Mouse (Mus musculus) kidney, postnatal 36 days (tissue): Measurements from ENCODE around the gene Ccdc154.
"Not testable (repeated sequence)": the region's sequence is repeated elsewhere in the genome, so short reads cannot be mapped to it uniquely, and the experiment has no call there.

Source experiments
- DNase-seq, 2 experiments: peaks; one replicate each; pipeline ENCODE4 v3.0.0; 2021 to 2022; ENCODE audit warnings: mixed read lengths in 2 of 2

Ccdc154 gene

GRCm38 (mm10) chr17:25162161-25162560 is at the start of gene Ccdc154:
Gene Ccdc154 (plus strand): TSS chr17:25162461.
- no peak for DNase-seq

DNA sequence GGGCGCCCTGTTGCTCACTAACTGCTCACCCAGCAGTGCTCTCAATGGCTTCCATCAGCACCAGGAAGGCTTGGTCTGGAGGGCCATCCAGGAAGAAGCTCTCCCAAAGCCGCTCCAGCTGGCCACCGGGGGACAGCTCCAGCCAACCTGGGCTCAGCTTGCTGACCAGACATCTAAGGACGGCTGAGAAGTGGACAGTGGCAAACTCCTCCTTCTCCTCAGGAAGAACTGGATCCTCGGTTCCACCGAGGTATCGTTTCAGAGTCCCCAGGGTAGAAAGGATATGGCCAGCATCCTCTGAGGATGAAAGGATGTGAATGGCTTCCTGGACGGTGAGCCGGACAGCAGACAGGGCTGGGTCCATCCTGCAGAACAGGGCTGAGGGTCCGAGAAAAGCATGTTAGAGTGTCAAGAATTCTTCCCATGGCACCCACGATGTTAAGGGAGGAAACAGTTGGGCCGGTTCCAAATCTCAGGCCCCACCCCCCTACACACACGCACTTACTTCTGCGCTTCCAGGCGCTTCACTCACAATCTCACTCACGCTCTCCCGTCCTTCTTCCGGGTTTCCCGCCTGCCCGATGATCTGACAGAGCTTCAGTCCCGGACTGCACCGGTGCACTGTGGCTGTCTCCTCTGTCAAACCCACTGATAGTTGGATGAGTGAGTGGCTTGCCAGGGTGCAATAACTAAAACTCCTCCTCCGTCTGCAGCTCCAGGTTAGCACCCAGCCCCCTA is 47.2 kb upstream of the Ccdc154 start:
- peak in 1 of 2 experiments; percentile 24 for DNase-seq

DNA sequence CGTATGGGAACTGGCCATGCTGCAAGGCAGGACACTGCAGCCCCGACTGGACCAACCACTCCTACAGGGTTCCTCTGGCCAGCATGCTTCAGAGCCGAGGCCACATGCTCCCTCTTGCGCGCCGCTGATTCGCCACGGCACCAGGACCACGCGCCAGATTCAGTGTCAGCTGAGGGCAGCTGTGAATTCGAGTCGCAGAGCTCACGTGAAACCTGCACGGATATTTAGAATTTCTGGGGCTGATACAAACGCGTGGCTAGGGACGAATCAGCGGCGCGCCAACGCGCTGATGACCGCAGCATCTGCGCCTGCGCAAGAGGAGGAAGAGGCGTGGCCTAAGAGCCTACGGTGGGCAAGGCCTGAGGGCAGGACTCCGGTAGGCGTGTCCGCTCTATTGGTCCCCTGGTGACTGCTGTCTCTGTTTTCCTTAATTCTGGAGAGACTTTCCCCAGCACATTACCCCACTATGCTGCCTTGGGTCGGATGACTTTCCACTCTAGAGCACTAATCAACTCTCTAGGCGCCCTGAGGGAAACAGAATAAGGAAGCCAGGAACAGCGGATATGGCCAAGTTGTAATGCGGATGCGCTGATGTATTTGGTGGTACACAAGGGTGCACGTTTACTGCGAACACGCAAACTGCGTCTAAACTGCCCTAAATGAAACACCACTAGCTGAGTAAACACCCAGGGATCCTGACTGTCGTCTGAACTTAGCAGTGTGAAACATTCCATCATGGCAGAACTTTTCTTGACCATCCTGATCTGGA is 46.4 kb upstream of the Ccdc154 start, which contains the start of gene Telo2:
Gene Telo2 (minus strand): TSS at position 304 of the 769 bp plus-strand sequence.
- peak; percentile 94 to 97 for DNase-seq

DNA sequence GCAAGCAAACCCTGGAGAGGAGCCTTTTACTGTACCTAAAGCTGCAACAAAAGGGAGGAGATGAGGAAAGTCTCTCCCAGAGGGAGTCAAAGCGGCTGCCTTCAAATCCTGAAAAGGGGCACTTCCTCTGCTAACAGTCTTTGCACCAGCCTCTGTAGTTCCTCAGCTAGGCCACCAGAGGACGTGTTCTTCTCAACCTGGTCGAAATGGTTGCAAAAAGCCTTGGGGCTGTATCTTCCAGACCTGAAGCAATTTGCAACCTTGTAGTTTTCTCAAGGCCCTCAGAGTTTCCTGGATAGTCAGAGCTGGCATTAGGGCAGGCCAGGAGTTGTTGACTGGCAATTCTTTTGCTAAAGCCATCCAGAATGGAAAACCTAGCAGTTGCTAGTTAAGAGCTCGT is 45.0 kb upstream of the Ccdc154 start:
- DNase-seq: peak in 1 of 2 experiments; percentile 34

DNA sequence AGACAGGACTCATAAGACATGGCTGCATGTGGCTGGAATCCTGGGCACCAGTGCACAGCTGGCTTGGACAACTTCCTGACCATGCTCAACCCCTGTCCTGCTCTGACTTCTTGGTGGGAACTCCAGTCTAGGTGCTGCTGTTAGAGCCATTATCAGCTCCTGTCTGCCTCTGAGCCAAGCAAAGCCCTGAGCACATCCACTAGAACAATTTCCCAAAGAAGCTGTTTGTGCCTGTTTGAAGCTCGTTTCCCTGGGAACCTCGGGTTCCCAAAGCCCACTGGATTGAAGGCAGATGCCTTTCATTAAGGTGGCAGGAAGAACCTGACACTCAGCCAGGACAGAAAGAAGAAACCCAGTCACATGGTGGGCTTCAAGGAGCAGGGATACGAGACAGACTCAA is 41.9 kb upstream of the Ccdc154 start, which contains the start of gene Ptx4:
Gene Ptx4 (plus strand): TSS at position 355 of the 400 bp plus-strand sequence.
- DNase-seq: no peak

- DNase-seq: peak in 1 of 2 experiments; percentile 56
These were observed 38.3 kb upstream of the Ccdc154 start for GRCm38 (mm10) chr17:25123979-25124378.

DNA sequence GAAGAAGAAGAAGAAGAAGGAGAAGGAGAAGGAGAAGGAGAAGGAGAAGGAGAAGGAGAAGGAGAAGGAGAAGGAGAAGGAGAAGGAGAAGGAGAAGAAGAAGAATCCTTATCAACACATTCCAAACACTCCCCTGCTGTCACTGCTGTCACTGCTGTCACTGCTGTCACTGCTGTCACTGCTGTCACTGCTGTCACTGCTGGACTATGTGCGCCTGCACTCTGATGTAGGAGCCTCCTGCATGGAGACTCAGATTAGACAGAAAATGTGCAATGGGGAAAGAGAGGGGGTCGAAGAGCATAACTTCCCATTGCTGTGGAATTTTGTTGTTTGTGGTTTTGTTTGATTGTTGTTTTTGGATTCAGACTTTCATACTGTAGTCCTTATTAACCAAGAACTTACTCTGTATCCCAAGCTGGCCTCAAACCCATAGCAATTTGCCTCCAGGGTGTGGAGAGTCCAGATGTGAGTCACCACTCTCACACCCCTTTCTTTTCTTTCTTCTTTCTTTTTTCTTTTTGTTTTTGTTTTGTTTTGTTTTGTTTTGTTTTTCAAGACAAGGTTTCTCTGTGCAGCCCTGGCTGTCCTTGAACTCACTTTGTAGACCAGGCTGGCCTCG is 36.7 kb upstream of the Ccdc154 start:
- DNase-seq: not testable (repeated sequence)

DNA sequence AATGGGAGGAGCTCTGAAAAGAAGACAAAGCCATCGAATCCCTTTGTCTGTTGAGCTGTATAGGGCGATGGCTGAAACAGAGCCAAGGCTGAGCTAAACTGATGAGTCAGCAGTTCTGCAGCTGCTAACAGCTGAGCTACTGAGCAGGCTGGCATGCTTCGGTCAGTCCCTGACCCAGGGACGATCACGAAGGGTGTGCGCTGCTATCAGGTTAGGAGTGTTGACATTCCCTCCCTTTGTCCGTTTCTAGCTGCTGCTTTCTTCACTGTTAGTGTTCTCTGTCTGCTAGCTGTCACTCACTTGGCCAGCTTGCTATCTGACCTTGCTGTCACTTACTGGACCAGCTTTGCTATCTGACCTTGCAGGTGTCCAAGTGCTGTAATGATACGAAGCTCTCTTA is 35.2 kb upstream of the Ccdc154 start:
- DNase-seq: no peak

DNA sequence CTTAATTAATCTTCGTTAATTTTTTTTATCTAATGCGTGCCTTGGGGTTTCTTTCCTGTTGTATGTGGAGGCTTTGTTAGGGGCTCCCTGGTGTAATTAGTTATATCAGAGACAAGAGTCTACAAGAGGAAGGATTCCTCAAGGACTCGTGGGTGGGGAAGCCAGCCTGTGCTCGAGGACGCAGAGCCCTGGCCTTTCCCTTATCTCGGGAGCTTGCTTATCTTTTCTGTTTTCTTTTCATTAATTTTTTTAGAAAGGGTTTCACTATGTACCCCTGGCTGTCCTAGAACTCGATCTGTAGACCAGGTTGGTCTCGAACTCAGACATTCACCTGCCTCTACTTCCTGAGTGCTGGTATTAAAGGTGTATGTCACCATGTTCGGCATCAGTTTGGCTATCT is 34.6 kb upstream of the Ccdc154 start:
- DNase-seq: no peak

GRCm38 (mm10) chr17:25130060-25130459 is 32.2 kb upstream of the Ccdc154 start:
- DNase-seq: no peak

GRCm38 (mm10) chr17:25133275-25133698 is 29.0 kb upstream of the Ccdc154 start, which contains the start of gene Clcn7:
Gene Clcn7 (plus strand): TSS chr17:25133391.
- DNase-seq: peak; percentile 96 to 97

DNA sequence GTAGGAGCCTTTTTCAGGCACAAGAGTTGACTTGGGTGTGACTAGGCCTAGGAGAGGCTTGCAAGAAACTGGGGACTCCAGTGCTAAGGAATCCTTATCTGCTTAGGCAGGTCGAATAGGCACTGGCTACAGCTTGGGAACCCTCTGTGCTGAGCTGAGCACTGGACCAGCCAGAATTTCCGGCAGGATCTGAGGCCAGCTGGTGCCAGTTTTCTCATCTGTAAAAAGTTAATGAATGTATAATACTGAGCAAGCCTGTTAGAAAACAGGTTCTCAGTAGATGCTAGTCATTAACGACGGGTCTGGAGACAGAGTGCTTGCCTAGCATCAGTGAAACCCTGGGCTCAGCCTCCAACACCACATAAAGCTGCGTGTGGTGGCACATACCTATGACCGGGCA is 26.6 kb upstream of the Ccdc154 start:
- DNase-seq: peak; percentile 59 to 65

GRCm38 (mm10) chr17:25138803-25139202 is 23.5 kb upstream of the Ccdc154 start:
- no peak for DNase-seq

DNA sequence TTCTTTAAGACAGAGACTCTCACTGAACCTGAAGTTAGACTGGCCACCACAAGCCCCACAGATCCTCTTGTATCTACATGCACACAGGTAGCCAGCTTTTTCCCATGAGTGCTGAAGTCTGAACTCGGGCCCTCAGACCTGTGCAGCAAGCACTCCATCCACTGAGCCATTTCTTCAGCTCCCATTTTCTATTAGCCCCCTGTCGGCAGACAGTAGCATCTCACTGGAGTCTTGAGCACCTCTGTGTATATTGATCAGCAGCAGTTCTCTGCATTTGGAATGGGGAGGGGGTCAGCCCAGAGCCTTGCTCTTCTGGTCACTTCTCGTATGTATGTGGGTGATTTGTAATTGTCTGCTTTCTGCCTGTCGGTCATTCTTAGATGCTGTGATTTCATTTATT is 22.3 kb upstream of the Ccdc154 start:
- DNase-seq: peak in 1 of 2 experiments; percentile 16

- DNase-seq: no peak
These were observed 1.1 kb downstream of the Ccdc154 start for GRCm38 (mm10) chr17:25163387-25163786.

DNA sequence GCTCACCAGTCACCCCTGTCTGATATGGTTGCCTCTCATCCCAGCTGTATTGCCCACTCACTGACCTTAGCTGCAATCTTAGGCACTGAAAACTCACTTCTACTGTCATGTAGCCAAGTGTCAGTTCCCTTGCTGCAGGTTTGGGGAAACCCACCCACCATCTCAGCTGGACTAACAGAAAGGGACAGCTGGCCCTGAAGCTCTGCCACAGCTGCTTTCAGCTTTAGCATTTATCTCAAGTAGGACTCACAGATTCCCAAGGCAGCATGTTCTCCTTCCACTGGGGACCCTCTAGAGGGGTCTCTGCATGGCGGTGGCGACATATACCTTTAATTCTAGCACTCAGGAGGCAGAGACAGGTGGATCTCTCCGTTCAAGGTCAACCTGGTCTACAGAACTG is 2.5 kb downstream of the Ccdc154 start:
- no peak for DNase-seq

GRCm38 (mm10) chr17:25165970-25166671 is 3.9 kb downstream of the Ccdc154 start:
- DNase-seq: no peak

GRCm38 (mm10) chr17:25169706-25170105 is 7.4 kb downstream of the Ccdc154 start:
- DNase-seq: no peak

GRCm38 (mm10) chr17:25172558-25172957 is 10.3 kb downstream of the Ccdc154 start:
- no peak for DNase-seq

DNA sequence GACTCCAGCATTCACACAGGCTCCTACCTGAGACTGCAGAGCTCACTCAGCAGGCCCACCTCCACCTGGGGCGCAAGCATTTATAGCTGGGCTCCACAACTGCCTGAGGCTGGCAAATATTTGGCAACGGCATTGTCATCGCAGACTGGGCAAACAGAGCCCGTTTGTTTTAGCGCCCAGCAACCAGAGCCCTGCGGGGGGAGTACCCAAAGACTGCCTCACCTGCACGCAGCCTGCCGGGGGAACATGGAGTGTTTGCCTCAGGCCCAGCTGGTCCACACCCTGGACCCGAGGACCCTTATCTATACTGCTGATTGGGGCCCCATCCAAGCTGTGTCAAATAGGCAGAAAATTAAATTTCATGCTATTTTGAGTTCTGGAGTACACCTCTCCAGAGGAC is 13.2 kb downstream of the Ccdc154 start, which contains the start of gene Gm38655:
Gene Gm38655 (minus strand): TSS at position 61 of the 400 bp plus-strand sequence.
- DNase-seq: no peak

- peak; percentile 12 to 14 for DNase-seq
These were observed 21.0 kb downstream of the Ccdc154 start for GRCm38 (mm10) chr17:25183232-25183631.

- DNase-seq: peak; percentile 98 to 99
These were observed 21.9 kb downstream of the Ccdc154 start, which contains the start of gene BC003965 for GRCm38 (mm10) chr17:25184129-25184691. Gene BC003965 (plus strand): TSS chr17:25184554.
